In genomic region chr15:27325847-27326548, GRCm38 (mm10) we compare ENCODE assay signal across 8 mouse cellular contexts.
DNase-seq lines count a peak whose midpoint lies in the region; ATAC-seq and TF ChIP-seq lines count a peak whose summit lies in the region.

No protein-coding gene starts in this region.

- H3K4me1 ChIP-seq in heart, embryonic 14.5 days (ENCODE audit: control insufficient read depth in 2 of 2, insufficient read depth in 2 of 2, low read length in 2 of 2) = peaks cover 0 to 6% of the 10 kb centered on the region in 2 experiments; a peak in 1 of 4 replicates
- no peaks in the 10 kb centered on the region for H3K4me1 ChIP-seq in liver, embryonic 12.5 days
- H3K4me1 ChIP-seq in stomach, postnatal 0 days (replicated peaks; ENCODE audit: control insufficient read depth, insufficient read depth) = no peaks in the 10 kb centered on the region

- peak; percentile 91 for DNase-seq in brain, adult 2 months (ENCODE audit: low read depth, low spot score)
- DNase-seq in kidney, postnatal 10 days = peak; percentile 72
- peak; percentile 62 for DNase-seq in neural tube, embryonic 10.5 days (ENCODE audit: extremely low spot score, low spot score)
- peak; percentile 66 for DNase-seq in stomach, postnatal 0 days (ENCODE audit: low spot score)

- H3K4me3 ChIP-seq in heart, embryonic 14.5 days (ENCODE audit: control insufficient read depth in 1 of 2, insufficient read depth in 1 of 2, low read depth in 1 of 2, low read length in 2 of 2) = no peak overlapping the region
- no peak overlapping the region for H3K4me3 ChIP-seq in liver, embryonic 12.5 days
- H3K4me3 ChIP-seq in stomach, postnatal 0 days (ENCODE audit: low read depth, low read length) = no peak overlapping the region

- H3K9ac ChIP-seq in heart, embryonic 14.5 days (ENCODE audit: low read length) = no peak overlapping the region
- no peak overlapping the region for H3K9ac ChIP-seq in liver, embryonic 12.5 days
- H3K9ac ChIP-seq in stomach, postnatal 0 days (ENCODE audit: low read length) = no peak overlapping the region

- no peaks in the 10 kb centered on the region for H3K27me3 ChIP-seq in heart, embryonic 14.5 days (ENCODE audit: control insufficient read depth, insufficient read depth, low read length)
- peaks cover 6% of the 10 kb centered on the region; the same call in 1 of the 2 replicates for H3K27me3 ChIP-seq in liver, embryonic 12.5 days (replicated peaks)
- H3K27me3 ChIP-seq in stomach, postnatal 0 days (ENCODE audit: control insufficient read depth, insufficient read depth, low read length) = no peaks in the 10 kb centered on the region

- H3K4me2 ChIP-seq in heart, embryonic 14.5 days (ENCODE audit: low read length) = peak overlapping the region; percentile 30
- no peak overlapping the region for H3K4me2 ChIP-seq in liver, embryonic 12.5 days
- H3K4me2 ChIP-seq in stomach, postnatal 0 days (replicated peaks; ENCODE audit: low read depth) = no peak overlapping the region

- ATAC-seq in CD4-positive, CD25-positive, alpha-beta regulatory T cell, adult 4 months = peak; percentile 94
- ATAC-seq in erythroblast, adult 5-6 weeks (replicated peaks; ENCODE audit: low FRiP score, poor library complexity, severe bottlenecking) = peak; percentile 91
- ATAC-seq in heart, embryonic 14.5 days (ENCODE audit: insufficient number of reproducible peaks, insufficient read depth, low FRiP score, low read depth) = no peak
- peak; percentile 47; the same call in 1 of the 2 replicates for ATAC-seq in liver, embryonic 12.5 days
- peak; percentile 79 for ATAC-seq in stomach, postnatal 0 days (ENCODE audit: low FRiP score, low TSS enrichment)

- TF ChIP-seq CTCF in stomach, postnatal 0 days (IDR thresholded peaks at IDR 0.05; ENCODE audit: low read depth) = peak; percentile 93

- no peak for TF ChIP-seq EP300 in stomach, postnatal 0 days (optimal IDR thresholded peaks at IDR 0.05)

- WGBS in heart, embryonic 14.5 days = 26% methylated on average over 15 of the region's 15 CpGs
- WGBS in liver, embryonic 12.5 days (ENCODE audit: insufficient replicate concordance) = 23% methylated on average over 15 of the region's 15 CpGs
- 24% methylated on average over 15 of the region's 15 CpGs for WGBS in stomach, postnatal 0 days

- no peaks in the 10 kb centered on the region for H3K9me3 ChIP-seq in heart, embryonic 14.5 days (ENCODE audit: control insufficient read depth, low read length)
- no peaks in the 10 kb centered on the region for H3K9me3 ChIP-seq in liver, embryonic 12.5 days (replicated peaks)
- H3K9me3 ChIP-seq in stomach, postnatal 0 days (ENCODE audit: control insufficient read depth, low read length) = no peaks in the 10 kb centered on the region

- H3K36me3 ChIP-seq in heart, embryonic 14.5 days (ENCODE audit: control insufficient read depth, insufficient read depth, low read length) = no peaks in the 10 kb centered on the region
- no peaks in the 10 kb centered on the region for H3K36me3 ChIP-seq in liver, embryonic 12.5 days
- no peaks in the 10 kb centered on the region for H3K36me3 ChIP-seq in stomach, postnatal 0 days (ENCODE audit: control insufficient read depth, insufficient read depth, low read length)

- H3K27ac ChIP-seq in heart, embryonic 14.5 days (replicated peaks in 1 of 2; ENCODE audit: control insufficient read depth in 1 of 2, insufficient read depth in 1 of 2, low read depth in 2 of 2, low read length in 2 of 2) = no peak overlapping the region
- H3K27ac ChIP-seq in liver, embryonic 12.5 days = no peak overlapping the region
- no peak overlapping the region for H3K27ac ChIP-seq in stomach, postnatal 0 days (replicated peaks)
